Mouse (Mus musculus) E14TG2a.4 (cell line): Measurements from ENCODE around the gene Pkd1.

Experiments
- CTCF ChIP-seq: conservative IDR thresholded peaks from 2 replicates; pipeline ENCODE4 v1.5.1; 2014; ENCODE audit warnings: low read length
- NANOG ChIP-seq: IDR thresholded peaks from 2 replicates; pipeline ENCODE4 v1.6.1; 2014; ENCODE audit warnings: borderline replicate concordance, low read length, mixed read lengths
- POU5F1 ChIP-seq: IDR thresholded peaks from 2 replicates; pipeline ENCODE4 v1.6.1; 2014; ENCODE audit warnings: low read length, borderline replicate concordance

GRCm38 (mm10) chr17:24550416-24551049 is 899 bp downstream of the Pkd1 start:
- no peak for TF ChIP-seq CTCF
- no peak for TF ChIP-seq NANOG
- no peak for TF ChIP-seq POU5F1
